22 mouse cellular contexts compared by ENCODE assay signal in the genomic region with DNA sequence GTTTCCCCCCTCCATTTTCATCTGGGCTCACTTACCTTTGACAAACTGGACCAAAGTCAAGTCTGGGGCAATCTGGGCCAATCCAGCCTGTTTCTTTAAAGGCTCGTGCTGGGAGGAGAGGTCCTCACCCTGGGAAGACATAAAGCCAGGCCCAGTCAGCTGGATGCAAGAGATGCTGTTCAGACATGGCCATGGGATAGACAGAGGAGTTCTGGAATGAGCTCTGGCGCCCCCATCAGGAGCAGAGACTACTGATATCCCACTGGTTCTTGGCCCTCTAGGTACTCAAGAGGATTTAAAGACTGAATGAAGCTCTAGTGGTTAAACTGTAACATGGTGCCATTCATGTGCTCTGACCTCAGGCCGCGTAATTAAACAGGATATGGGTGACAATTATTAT. TPM values are rescaled to one million over a fixed set of nuclear protein-coding genes. Genes with fewer than 3 reads are reported as not detected.
DNase-seq lines count a peak whose midpoint lies in the region; ATAC-seq and TF ChIP-seq lines count a peak whose summit lies in the region.
"Had no signal": no experiment of that assay in that cellular context is flagged by ENCODE, and none has a peak within 500 bp of the region (broad histone marks: within the 10 kb centered on the region; RNA-seq: fewer than 3 reads in every experiment).

No protein-coding gene starts in this region.

- H3K27me3 ChIP-seq in hindbrain, postnatal 0 days (ENCODE audit: insufficient read depth, low read length): no peaks in the 10 kb centered on the region
- H3K27me3 ChIP-seq in hindbrain, embryonic 13.5 days: no peaks in the 10 kb centered on the region
- H3K27me3 ChIP-seq in liver, embryonic 13.5 days: 0 out of 2 replicates have a peak, but pooled peaks cover 3% of the 10 kb centered on the region
- H3K27me3 ChIP-seq: embryonic facial prominence, embryonic 12.5 days; liver, embryonic 15.5 days had no signal

- no peak overlapping the region for H3K4me2 ChIP-seq in hindbrain, postnatal 0 days (ENCODE audit: low read depth, low read length)
- H3K4me2 ChIP-seq in hindbrain, embryonic 13.5 days: no peak overlapping the region
- no peak overlapping the region for H3K4me2 ChIP-seq in liver, embryonic 13.5 days
- H3K4me2 ChIP-seq: embryonic facial prominence, embryonic 12.5 days; heart, embryonic 12.5 days; liver, embryonic 15.5 days; midbrain, embryonic 11.5 days had no signal

- no peak for ATAC-seq in hindbrain, postnatal 0 days
- no peak for ATAC-seq in hindbrain, embryonic 13.5 days (ENCODE audit: low FRiP score)
- no peak for ATAC-seq in liver, embryonic 13.5 days (ENCODE audit: low read depth)
- ATAC-seq: hindbrain, embryonic 16.5 days had no signal

- no peaks in the 10 kb centered on the region for H3K9me3 ChIP-seq in hindbrain, postnatal 0 days (ENCODE audit: low read length)
- no peaks in the 10 kb centered on the region for H3K9me3 ChIP-seq in hindbrain, embryonic 13.5 days
- H3K9me3 ChIP-seq in liver, embryonic 13.5 days (replicated peaks): no peaks in the 10 kb centered on the region
- H3K9me3 ChIP-seq: embryonic facial prominence, embryonic 12.5 days; heart, embryonic 12.5 days; liver, embryonic 15.5 days had no signal

- H3K4me1 ChIP-seq in hindbrain, postnatal 0 days (ENCODE audit: insufficient read depth, low read length): no peaks in the 10 kb centered on the region
- peaks cover 9% of the 10 kb centered on the region for H3K4me1 ChIP-seq in hindbrain, embryonic 13.5 days (replicated peaks)
- H3K4me1 ChIP-seq in liver, embryonic 13.5 days (replicated peaks): peaks cover 7% of the 10 kb centered on the region

- H3K4me3 ChIP-seq in hindbrain, postnatal 0 days (ENCODE audit: low read length): no peak overlapping the region
- H3K4me3 ChIP-seq in hindbrain, embryonic 13.5 days: no peak overlapping the region
- no peak overlapping the region for H3K4me3 ChIP-seq in liver, embryonic 13.5 days (replicated peaks)
- H3K4me3 ChIP-seq: embryonic facial prominence, embryonic 12.5 days; heart, embryonic 12.5 days; liver, embryonic 15.5 days had no signal

- TF ChIP-seq CTCF in hindbrain, postnatal 0 days (IDR thresholded peaks at IDR 0.05; ENCODE audit: low read depth): 0 out of 2 replicates have a peak, but pooled peaks have one; percentile 7

- no peak for DNase-seq in hindbrain, postnatal 0 days (ENCODE audit: low spot score)
- DNase-seq in lung, postnatal 36 days: peak; percentile 52
- no peak for DNase-seq in lung, postnatal 25 days (ENCODE audit: low spot score)
- peak; percentile 14 for DNase-seq in liver, embryonic 13.5 days
- DNase-seq in thymus, postnatal 4 days: peak; percentile 65
- DNase-seq in MN1 (ENCODE audit: low spot score): no peak
- DNase-seq: adrenal gland, postnatal 25 days; cerebellum, adult 8-10 months; gastrocnemius, postnatal 36 days; heart, postnatal 36 days; kidney, adult 2 months; lung, postnatal 4 days had no signal

- no peak overlapping the region for H3K9ac ChIP-seq in hindbrain, postnatal 0 days (replicated peaks; ENCODE audit: low read length)
- H3K9ac ChIP-seq in hindbrain, embryonic 13.5 days: no peak overlapping the region
- no peak overlapping the region for H3K9ac ChIP-seq in liver, embryonic 13.5 days
- H3K9ac ChIP-seq: embryonic facial prominence, embryonic 12.5 days; heart, embryonic 12.5 days; liver, embryonic 15.5 days had no signal

- no peaks in the 10 kb centered on the region for H3K36me3 ChIP-seq in hindbrain, postnatal 0 days (ENCODE audit: insufficient read depth, low read length)
- no peaks in the 10 kb centered on the region for H3K36me3 ChIP-seq in hindbrain, embryonic 13.5 days
- no peaks in the 10 kb centered on the region for H3K36me3 ChIP-seq in liver, embryonic 13.5 days
- H3K36me3 ChIP-seq: embryonic facial prominence, embryonic 12.5 days; heart, embryonic 12.5 days; liver, embryonic 15.5 days had no signal

- no peak overlapping the region for H3K27ac ChIP-seq in hindbrain, postnatal 0 days
- H3K27ac ChIP-seq in hindbrain, embryonic 13.5 days: no peak overlapping the region
- H3K27ac ChIP-seq in liver, embryonic 13.5 days: no peak overlapping the region
- H3K27ac ChIP-seq: embryonic facial prominence, embryonic 12.5 days; liver, embryonic 15.5 days had no signal

- WGBS in hindbrain, postnatal 0 days: 73% methylated on average over 4 of the region's 4 CpGs
- 74% methylated on average over 4 of the region's 4 CpGs for WGBS in hindbrain, embryonic 13.5 days
- 62% methylated on average over 4 of the region's 4 CpGs for WGBS in liver, embryonic 13.5 days (ENCODE audit: insufficient replicate concordance)

RNA-seq across cellular contexts. Expression of gene Slco2b1, which starts 40.2 kb away (rescaled TPM):
- total RNA-seq in hindbrain, postnatal 0 days (2014; rRNA removed): 14.3 and 16.5 TPM in 2 replicates
- 6.8 and 7.0 TPM in 2 replicates for polyA plus RNA-seq in hindbrain, postnatal 0 days (2015; fragmentation: Nextera tagmentation; extraction: Ambion mirVana)
- polyA plus RNA-seq in hindbrain, embryonic 13.5 days (2015; fragmentation: Nextera tagmentation; extraction: Ambion mirVana): 5.8 TPM in 2 replicates
- polyA plus RNA-seq in liver, embryonic 13.5 days (2015; fragmentation: Nextera tagmentation; extraction: Ambion mirVana): 0.13 and 0.15 TPM in 2 replicates

RNA-seq across cellular contexts. Expression of gene Tpbgl, which starts 44.0 kb away (rescaled TPM):
- total RNA-seq in hindbrain, postnatal 0 days (2014; rRNA removed): 6.4 and 7.9 TPM in 2 replicates
- polyA plus RNA-seq in hindbrain, postnatal 0 days (2015; fragmentation: Nextera tagmentation; extraction: Ambion mirVana): 2.3 and 2.9 TPM in 2 replicates
- 1.4 TPM in 2 replicates for polyA plus RNA-seq in hindbrain, embryonic 13.5 days (2015; fragmentation: Nextera tagmentation; extraction: Ambion mirVana)
- 0.16 and 0.22 TPM in 2 replicates for polyA plus RNA-seq in liver, embryonic 13.5 days (2015; fragmentation: Nextera tagmentation; extraction: Ambion mirVana)

RNA-seq across cellular contexts. Expression of gene Olfr520, which starts 59.2 kb away (rescaled TPM):
- total RNA-seq in hindbrain, postnatal 0 days (2014; rRNA removed): not detected in 2 replicates
- not detected in 2 replicates for polyA plus RNA-seq in hindbrain, postnatal 0 days (2015; fragmentation: Nextera tagmentation; extraction: Ambion mirVana)
- polyA plus RNA-seq in hindbrain, embryonic 13.5 days (2015; fragmentation: Nextera tagmentation; extraction: Ambion mirVana): not detected in 2 replicates
- polyA plus RNA-seq in liver, embryonic 13.5 days (2015; fragmentation: Nextera tagmentation; extraction: Ambion mirVana): not detected in 2 replicates
- total RNA-seq: adrenal gland, postnatal 25 days; gastrocnemius, postnatal 36 days; layer of hippocampus, postnatal 10 days; left cerebral cortex, postnatal 14 days had no signal
- polyA plus RNA-seq: cortical plate, adult 2 months; embryonic facial prominence, embryonic 12.5 days; heart, embryonic 12.5 days; hindbrain, embryonic 16.5 days; kidney, adult 2 months; liver, embryonic 15.5 days; midbrain, embryonic 11.5 days; small intestine, adult 2 months had no signal

Comparison
In these comparisons a context has a peak if more than half of its experiments do, and no peak if none do; other contexts are left out.
1. DNase-seq: peak in lung, postnatal 36 days (single experiment), liver, embryonic 13.5 days (single experiment) and thymus, postnatal 4 days (single experiment); none in hindbrain, postnatal 0 days (single experiment), lung, postnatal 25 days (single experiment) and MN1 (single experiment).